Mouse (Mus musculus): ENCODE measurements around the gene Abhd17a. TPM values are rescaled to one million over a fixed set of nuclear protein-coding genes. Genes with fewer than 3 reads are reported as not detected.
A peak's percentile ranks its signal among the peaks of the same experiment; 100 is the strongest.

Abhd17a gene
- total RNA-seq, 2 experiments from 2014 or later: 79.7 to 81.6 TPM

- DNase-seq (ENCODE audit: low spot score in 2 of 2): peak; percentile 96
Measured at GRCm38 (mm10) chr10:80577195-80578130, 12.7 kb downstream of the Abhd17a start, which contains the start of gene Klf16. TSS of gene Klf16 (minus strand) at chr10:80577321.

GRCm38 (mm10) chr10:80576351-80577194 is 13.6 kb downstream of the Abhd17a start:
- DNase-seq (ENCODE audit: low spot score in 2 of 2): peak in 1 of 2 experiments; percentile 59

- no peak for DNase-seq (ENCODE audit: low spot score in 2 of 2)
Measured at GRCm38 (mm10) chr10:80575925-80576324, 14.2 kb downstream of the Abhd17a start.

- DNase-seq (ENCODE audit: low spot score in 2 of 2): no peak
Measured at GRCm38 (mm10) chr10:80574896-80575295, 15.2 kb downstream of the Abhd17a start.

- DNase-seq (ENCODE audit: low spot score in 2 of 2): no peak
Measured at GRCm38 (mm10) chr10:80573944-80574343, 16.2 kb downstream of the Abhd17a start.

GRCm38 (mm10) chr10:80572477-80572876 is 17.7 kb downstream of the Abhd17a start:
- DNase-seq (ENCODE audit: low spot score in 2 of 2): no peak

- peak in 1 of 2 experiments; percentile 32 for DNase-seq (ENCODE audit: low spot score in 2 of 2)
Measured at GRCm38 (mm10) chr10:80570871-80571836, 19.0 kb downstream of the Abhd17a start.

GRCm38 (mm10) chr10:80570419-80570818 is 19.7 kb downstream of the Abhd17a start:
- peak in 1 of 2 experiments; percentile 16 for DNase-seq (ENCODE audit: low spot score in 2 of 2)

GRCm38 (mm10) chr10:80569664-80570066 is 20.5 kb downstream of the Abhd17a start:
- DNase-seq (ENCODE audit: low spot score in 2 of 2): peak; percentile 59 to 77

- peak in 1 of 2 experiments; percentile 21 for DNase-seq (ENCODE audit: low spot score in 2 of 2)
Measured at GRCm38 (mm10) chr10:80568876-80569275, 21.3 kb downstream of the Abhd17a start.

GRCm38 (mm10) chr10:80566375-80567092 is 23.6 kb downstream of the Abhd17a start:
- DNase-seq (ENCODE audit: low spot score in 2 of 2): peak; percentile 75 to 82

- peak; percentile 75 to 93 for DNase-seq (ENCODE audit: low spot score in 2 of 2)
Measured at GRCm38 (mm10) chr10:80561116-80561944, 28.8 kb downstream of the Abhd17a start, which contains the start of gene Rexo1. TSS of gene Rexo1 (minus strand) at chr10:80561560.

GRCm38 (mm10) chr10:80560621-80561020 is 29.5 kb downstream of the Abhd17a start:
- no peak for DNase-seq (ENCODE audit: low spot score in 2 of 2)

GRCm38 (mm10) chr10:80559431-80559830 is 30.7 kb downstream of the Abhd17a start:
- no peak for DNase-seq (ENCODE audit: low spot score in 2 of 2)

- DNase-seq (ENCODE audit: low spot score in 2 of 2): peak in 1 of 2 experiments; percentile 78
Measured at GRCm38 (mm10) chr10:80557346-80557965, 32.7 kb downstream of the Abhd17a start.

GRCm38 (mm10) chr10:80553997-80554396 is 36.1 kb downstream of the Abhd17a start:
- no peak for DNase-seq (ENCODE audit: low spot score in 2 of 2)

GRCm38 (mm10) chr10:80553575-80553974 is 36.6 kb downstream of the Abhd17a start:
- DNase-seq (ENCODE audit: low spot score in 2 of 2): no peak

GRCm38 (mm10) chr10:80552364-80552763 is 37.8 kb downstream of the Abhd17a start:
- DNase-seq (ENCODE audit: low spot score in 2 of 2): no peak
